Mouse (Mus musculus): ENCODE measurements around the gene Hist1h2bc. TPM values are rescaled to one million over a fixed set of nuclear protein-coding genes. Genes with fewer than 3 reads are reported as not detected.
"Not testable (repeated sequence)": the region's sequence is repeated elsewhere in the genome, so short reads cannot be mapped to it uniquely, and the experiment has no call there.

Hist1h2bc gene
- total and polyA plus RNA-seq, 3 experiments: 73.4 to 135 (median 78.7) TPM

DNA sequence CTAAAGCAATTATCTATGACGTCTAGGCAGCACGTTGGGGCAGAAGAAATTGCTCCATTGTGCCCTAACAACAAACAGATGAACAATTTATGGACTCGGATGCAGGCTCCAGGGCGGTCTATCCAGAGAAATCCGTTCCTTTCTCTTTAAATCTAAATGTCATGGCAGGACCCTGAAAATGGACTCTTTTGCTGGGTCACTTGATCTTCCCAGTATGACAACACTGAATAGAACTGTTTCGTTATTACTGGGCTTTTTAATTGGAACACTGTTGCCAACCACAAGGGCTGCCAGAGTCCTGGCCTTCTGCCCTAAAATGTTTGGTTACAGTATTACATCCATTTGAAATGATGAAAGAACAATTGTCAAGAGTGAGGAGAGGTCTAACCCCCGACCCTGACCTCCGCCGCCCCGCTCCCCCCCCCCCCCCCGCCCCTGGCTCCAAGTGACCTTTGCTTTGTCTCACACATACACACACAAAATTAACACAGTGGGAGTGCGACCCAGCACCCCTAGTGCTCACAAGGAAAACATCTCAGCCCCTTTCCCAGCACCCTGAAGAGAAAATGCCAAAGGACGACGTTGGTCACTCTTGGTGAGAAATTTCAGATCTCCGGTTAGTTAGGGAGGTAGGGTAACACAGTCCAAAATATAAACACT is 25.8 kb downstream of the Hist1h2bc start:
- no peaks in the 10 kb centered on the region; the same call in 1 of the 2 replicates for H3K36me3 ChIP-seq (ENCODE audit: control insufficient read depth, insufficient read depth, low read length)
- peak overlapping the region; percentile 75 for H3K9ac ChIP-seq (ENCODE audit: low read depth, low read length)
- peaks cover 2% of the 10 kb centered on the region for H3K4me1 ChIP-seq (ENCODE audit: control insufficient read depth, insufficient read depth, low read length)
- no peaks in the 10 kb centered on the region for H3K79me2 ChIP-seq (replicated peaks; ENCODE audit: control insufficient read depth, insufficient read depth, low read length)
- no peaks in the 10 kb centered on the region for H3K27me3 ChIP-seq (ENCODE audit: control insufficient read depth, insufficient read depth, low read length)
- intact Hi-C loops (cut with DNase I): no loop called here
- H3K27ac ChIP-seq: peak overlapping the region; percentile 94
- 29% methylated on average over 15 of the region's 15 CpGs for WGBS
- TF ChIP-seq EP300 (IDR thresholded peaks at IDR 0.05; ENCODE audit: insufficient read depth, low read depth, low read length) (no peak), CTCF (IDR thresholded peaks at IDR 0.05) (no peak), POLR2A (IDR thresholded peaks at IDR 0.05; ENCODE audit: insufficient read depth, low read depth, low read length) (no peak)
- DNase-seq: no peak
- H3K4me3 ChIP-seq: peak overlapping the region; percentile 77

DNA sequence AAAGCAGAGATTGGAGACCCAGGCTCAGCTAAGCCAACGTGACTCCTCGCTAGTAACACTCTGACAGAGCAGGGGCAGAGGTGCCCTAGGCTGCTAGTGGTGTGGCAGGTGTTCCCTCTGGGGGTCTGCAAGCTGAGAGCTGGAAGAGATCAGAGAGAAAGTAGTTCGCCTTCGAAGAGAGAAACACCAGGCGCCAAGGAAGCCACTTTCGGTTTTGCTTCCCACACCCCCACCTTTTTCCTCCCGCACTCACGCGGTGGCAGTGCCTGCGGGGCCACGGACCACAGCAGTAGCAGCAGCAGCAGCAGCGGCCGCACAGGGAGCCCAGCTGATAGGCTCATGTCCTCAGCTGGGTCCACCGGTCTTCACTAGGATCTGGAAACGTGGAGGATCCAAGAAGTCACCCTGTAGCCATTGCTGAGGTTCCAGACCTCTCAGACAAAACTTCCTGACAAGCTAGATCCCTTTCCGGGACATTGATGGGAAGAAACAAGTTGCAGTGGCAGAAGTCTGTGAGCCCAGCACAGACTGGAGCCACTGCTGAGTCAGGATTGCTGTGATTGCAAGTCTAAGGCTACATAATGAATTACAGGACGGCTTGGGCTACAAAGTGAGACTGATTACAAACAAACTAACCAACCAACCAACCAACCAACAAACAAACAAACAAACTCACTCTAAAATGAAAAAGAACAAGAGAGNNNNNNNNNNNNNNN is 26.5 kb downstream of the Hist1h2bc start, which contains the start of gene Hfe:
TSS of gene Hfe (minus strand) at position 481 of the 716 bp plus-strand sequence.
- Histone ChIP-seq H3K27ac (peak within 1 kb of the TSS; percentile 94), H3K79me2 (replicated peaks; ENCODE audit: control insufficient read depth, insufficient read depth, low read length) (no peaks in the 10 kb centered on the region), H3K27me3 (ENCODE audit: control insufficient read depth, insufficient read depth, low read length) (no peaks in the 10 kb centered on the region), H3K36me3 (ENCODE audit: control insufficient read depth, insufficient read depth, low read length) (no peaks in the 10 kb centered on the region), H3K4me3 (peak within 1 kb of the TSS; percentile 77), H3K9ac (ENCODE audit: low read depth, low read length) (peak within 1 kb of the TSS; percentile 75), H3K4me1 (ENCODE audit: control insufficient read depth, insufficient read depth, low read length) (peaks cover 2% of the 10 kb centered on the region)
- TF ChIP-seq POLR2A (IDR thresholded peaks at IDR 0.05; ENCODE audit: insufficient read depth, low read depth, low read length) (peak; percentile 48; the same call in 1 of the 2 replicates), CTCF (IDR thresholded peaks at IDR 0.05) (no peak), EP300 (IDR thresholded peaks at IDR 0.05; ENCODE audit: insufficient read depth, low read depth, low read length) (no peak)
- intact Hi-C loops (cut with DNase I): no loop called here
- DNase-seq: peak; percentile 76 to 77
- under 1% methylated on average over 17 of the region's 17 CpGs for WGBS

DNA sequence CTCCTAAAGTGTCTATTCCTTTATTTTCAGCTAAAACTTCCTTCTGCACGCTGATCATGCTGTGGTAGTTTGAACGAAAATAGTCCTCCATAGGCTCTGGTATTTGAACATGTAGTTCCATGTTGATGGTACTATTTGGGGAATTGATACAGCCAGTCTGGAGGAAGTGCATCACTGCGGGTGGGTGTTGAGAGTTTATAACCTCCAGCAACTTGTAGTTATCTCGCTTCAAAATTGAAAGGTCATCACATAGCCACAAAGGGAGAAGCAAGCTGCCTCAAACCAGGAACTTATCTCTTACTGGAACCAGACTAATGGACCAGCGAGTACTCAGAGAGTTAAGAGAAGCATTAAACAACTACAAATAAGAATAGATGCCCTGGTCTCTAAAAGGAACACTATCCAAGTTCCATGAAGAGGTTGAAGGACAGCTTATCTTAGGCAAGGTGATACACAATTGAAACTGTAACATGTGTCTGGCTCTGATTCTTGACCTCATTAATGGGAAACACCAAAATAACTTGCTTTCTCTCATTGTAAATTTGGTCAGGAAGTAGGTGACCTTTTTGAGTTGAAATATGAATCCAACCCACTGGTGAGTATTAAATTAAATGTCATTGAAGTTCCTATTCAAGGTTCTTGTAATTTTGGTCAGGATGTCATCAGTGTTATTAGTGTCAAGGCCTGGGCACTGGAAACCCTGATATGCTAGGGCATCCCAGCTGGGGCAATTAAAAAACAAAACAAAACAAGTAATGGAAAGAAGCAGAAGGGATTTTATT is 32.5 kb downstream of the Hist1h2bc start:
- TF ChIP-seq EP300 (IDR thresholded peaks at IDR 0.05; ENCODE audit: insufficient read depth, low read depth, low read length): no peak
- no peak for TF ChIP-seq CTCF (IDR thresholded peaks at IDR 0.05)
- no peak for TF ChIP-seq POLR2A (IDR thresholded peaks at IDR 0.05; ENCODE audit: insufficient read depth, low read depth, low read length)
- intact Hi-C loops (cut with DNase I): no loop called here
- no peaks in the 10 kb centered on the region; the same call in 1 of the 2 replicates for H3K4me1 ChIP-seq (ENCODE audit: control insufficient read depth, insufficient read depth, low read length)
- no peak overlapping the region for H3K9ac ChIP-seq (ENCODE audit: low read depth, low read length)
- H3K79me2 ChIP-seq (replicated peaks; ENCODE audit: control insufficient read depth, insufficient read depth, low read length): no peaks in the 10 kb centered on the region
- no peak for DNase-seq
- H3K4me3 ChIP-seq: no peak overlapping the region
- 35% methylated on average over 5 of the region's 5 CpGs for WGBS
- no peaks in the 10 kb centered on the region for H3K36me3 ChIP-seq (ENCODE audit: control insufficient read depth, insufficient read depth, low read length)
- peak overlapping the region; percentile 34 for H3K27ac ChIP-seq
- H3K27me3 ChIP-seq (ENCODE audit: control insufficient read depth, insufficient read depth, low read length): no peaks in the 10 kb centered on the region

DNA sequence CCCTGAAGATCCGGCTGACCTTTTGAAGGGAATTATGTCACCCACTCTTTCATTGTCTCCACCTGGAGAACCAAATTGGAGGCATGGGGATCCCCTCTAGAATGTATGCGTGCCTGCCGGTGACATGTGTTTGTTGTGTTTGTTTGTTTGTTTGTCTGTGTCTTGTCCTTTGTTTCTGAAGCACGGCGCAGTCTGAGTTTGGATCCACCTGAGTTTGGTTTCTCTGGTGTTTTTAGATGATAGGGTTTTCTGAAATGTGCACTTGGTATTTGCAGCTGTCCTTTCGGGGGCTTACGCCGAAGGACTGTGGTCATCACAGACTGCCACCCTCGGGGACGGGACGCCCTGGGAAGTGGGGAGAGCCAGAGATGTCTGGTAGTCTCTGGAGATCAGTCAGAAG is 33.2 kb downstream of the Hist1h2bc start:
- TF ChIP-seq EP300 (IDR thresholded peaks at IDR 0.05; ENCODE audit: insufficient read depth, low read depth, low read length) (no peak), CTCF (IDR thresholded peaks at IDR 0.05) (no peak), POLR2A (IDR thresholded peaks at IDR 0.05; ENCODE audit: insufficient read depth, low read depth, low read length) (no peak)
- intact Hi-C loops (cut with DNase I): no loop called here
- Histone ChIP-seq H3K27ac (peak overlapping the region; percentile 34), H3K9ac (ENCODE audit: low read depth, low read length) (no peak overlapping the region), H3K79me2 (replicated peaks; ENCODE audit: control insufficient read depth, insufficient read depth, low read length) (no peaks in the 10 kb centered on the region), H3K36me3 (ENCODE audit: control insufficient read depth, insufficient read depth, low read length) (no peaks in the 10 kb centered on the region), H3K27me3 (ENCODE audit: control insufficient read depth, insufficient read depth, low read length) (no peaks in the 10 kb centered on the region), H3K4me3 (no peak overlapping the region), H3K4me1 (ENCODE audit: control insufficient read depth, insufficient read depth, low read length) (no peaks in the 10 kb centered on the region; the same call in 1 of the 2 replicates)
- WGBS: 39% methylated on average over 11 of the region's 11 CpGs
- no peak for DNase-seq

DNA sequence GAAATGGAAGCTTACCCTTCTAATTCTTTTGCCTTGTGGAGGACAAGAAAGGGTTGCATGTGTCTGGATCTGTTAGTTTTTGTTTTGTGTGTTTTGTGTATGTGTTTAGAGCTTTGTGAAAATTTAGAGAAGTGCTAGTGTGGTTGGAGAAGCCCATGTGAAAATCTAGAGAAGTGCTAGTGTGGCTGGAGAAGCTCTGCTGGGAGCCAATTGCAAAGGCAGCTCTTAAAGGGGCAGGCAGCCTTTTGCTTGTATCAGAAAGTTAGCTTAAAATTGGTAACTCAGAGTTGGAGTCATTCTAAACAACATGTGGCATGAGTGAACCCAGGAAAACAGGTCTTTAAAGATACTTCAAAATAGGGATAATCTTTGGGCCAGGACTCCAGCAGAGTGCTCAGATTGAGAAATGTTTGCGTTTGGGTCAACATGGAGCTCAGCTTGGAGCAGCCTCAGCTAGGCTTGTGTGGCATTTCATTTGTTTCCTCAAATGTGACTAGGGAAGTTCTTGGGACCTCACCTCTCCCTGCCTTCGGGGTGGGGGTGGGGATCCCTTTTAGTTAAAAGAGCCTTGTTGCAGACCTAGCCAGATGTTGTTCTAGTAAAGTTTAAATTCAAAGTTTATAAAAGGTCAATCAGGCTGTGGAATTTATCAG is 33.7 kb downstream of the Hist1h2bc start:
- H3K4me3 ChIP-seq; H3K36me3 ChIP-seq (ENCODE audit: control insufficient read depth, insufficient read depth, low read length); intact Hi-C loops (cut with DNase I); H3K27me3 ChIP-seq (ENCODE audit: control insufficient read depth, insufficient read depth, low read length); H3K4me1 ChIP-seq (ENCODE audit: control insufficient read depth, insufficient read depth, low read length); H3K79me2 ChIP-seq (replicated peaks; ENCODE audit: control insufficient read depth, insufficient read depth, low read length); DNase-seq; H3K9ac ChIP-seq (ENCODE audit: low read depth, low read length): not testable (repeated sequence)
- 34% methylated on average over 2 of the region's 2 CpGs for WGBS
- H3K27ac ChIP-seq: peak overlapping the region; percentile 34
